Mouse (Mus musculus): ENCODE measurements around the gene Iqcd.

Gene Iqcd

GRCm38 (mm10) chr5:120571056-120571740 is 17.6 kb upstream of the Iqcd start:
- DNase-seq (ENCODE audit: low spot score) = no peak

- no peak for DNase-seq (ENCODE audit: low spot score)
Observed at GRCm38 (mm10) chr5:120574469-120575063, 14.2 kb upstream of the Iqcd start.

- DNase-seq (ENCODE audit: low spot score) = no peak
Observed at GRCm38 (mm10) chr5:120576781-120577301, 12.0 kb upstream of the Iqcd start.

GRCm38 (mm10) chr5:120577935-120578441 is 10.8 kb upstream of the Iqcd start:
- DNase-seq (ENCODE audit: low spot score) = no peak

- no peak for DNase-seq (ENCODE audit: low spot score)
Observed at GRCm38 (mm10) chr5:120578504-120579081, 10.2 kb upstream of the Iqcd start.

GRCm38 (mm10) chr5:120579211-120579897 is 9.5 kb upstream of the Iqcd start:
- no peak for DNase-seq (ENCODE audit: low spot score)

- no peak for DNase-seq (ENCODE audit: low spot score)
Observed at GRCm38 (mm10) chr5:120579898-120580626, 8.8 kb upstream of the Iqcd start.

- no peak for DNase-seq (ENCODE audit: low spot score)
Observed at GRCm38 (mm10) chr5:120582002-120582401, 6.8 kb upstream of the Iqcd start.

- DNase-seq (ENCODE audit: low spot score) = no peak
Observed at GRCm38 (mm10) chr5:120583511-120583910, 5.3 kb upstream of the Iqcd start.

GRCm38 (mm10) chr5:120584968-120585367 is 3.8 kb upstream of the Iqcd start:
- DNase-seq (ENCODE audit: low spot score) = no peak

- no peak for DNase-seq (ENCODE audit: low spot score)
Observed at GRCm38 (mm10) chr5:120586741-120587615, 1.8 kb upstream of the Iqcd start.

- DNase-seq (ENCODE audit: low spot score) = no peak
Observed at GRCm38 (mm10) chr5:120587616-120587926, 1.2 kb upstream of the Iqcd start.

- no peak for DNase-seq (ENCODE audit: low spot score)
Observed at GRCm38 (mm10) chr5:120587940-120588568, 762 bp upstream of the Iqcd start.

- no peak for DNase-seq (ENCODE audit: low spot score)
Observed at GRCm38 (mm10) chr5:120590356-120591010, 1.7 kb downstream of the Iqcd start.

- no peak for DNase-seq (ENCODE audit: low spot score)
Observed at GRCm38 (mm10) chr5:120592141-120592540, 3.3 kb downstream of the Iqcd start.

GRCm38 (mm10) chr5:120594485-120594884 is 5.7 kb downstream of the Iqcd start:
- no peak for DNase-seq (ENCODE audit: low spot score)

GRCm38 (mm10) chr5:120599625-120600024 is 10.8 kb downstream of the Iqcd start:
- no peak for DNase-seq (ENCODE audit: low spot score)

GRCm38 (mm10) chr5:120600946-120601668 is 12.3 kb downstream of the Iqcd start:
- DNase-seq (ENCODE audit: low spot score) = no peak

- DNase-seq (ENCODE audit: low spot score) = no peak
Observed at GRCm38 (mm10) chr5:120602210-120602609, 13.4 kb downstream of the Iqcd start.
